Mouse (Mus musculus) olfactory bulb, adult 2 months (tissue): ENCODE results near the gene Lpin1. TPM values are rescaled to one million over a fixed set of nuclear protein-coding genes. Genes with fewer than 3 reads are reported as not detected.

ENCODE experiments used
- H3K27ac ChIP-seq: fragments of 200-500 bp; 2 replicates; pipeline ENCODE4 v1.5.1; 2012; ENCODE audit warnings: low read depth, low read length; ENCODE audit not compliant: insufficient read depth
- H3K4me1 ChIP-seq: fragments of 200-500 bp; 2 replicates; pipeline ENCODE4 v1.6.1; 2012; ENCODE audit warnings: low read length; ENCODE audit not compliant: control insufficient read depth, insufficient read depth
- H3K4me3 ChIP-seq: fragments of 200-500 bp; 2 replicates; pipeline ENCODE4 v1.5.1; 2012; ENCODE audit warnings: mild to moderate bottlenecking, low read depth, low read length, moderate library complexity; ENCODE audit not compliant: insufficient read depth
- CTCF ChIP-seq: fragments of 200-500 bp; IDR thresholded peaks from 2 replicates; pipeline ENCODE4 v1.5.1; 2012; ENCODE audit warnings: low read depth, mild to moderate bottlenecking, low read length, moderate library complexity; ENCODE audit not compliant: insufficient read depth
- POLR2A ChIP-seq: fragments of 200-500 bp; IDR thresholded peaks from 2 replicates; pipeline ENCODE4 v1.6.1; 2012; ENCODE audit warnings: mild to moderate bottlenecking, low read depth, low read length, moderate library complexity; ENCODE audit not compliant: insufficient read depth
- WGBS: fragments of 180-500 bp; shearing (Covaris S2); methylation state at CpG from one replicate; pipeline ENCODE4 v1.1.7; 2018; 5-methylcytosine and 5-hydroxymethylcytosine counted together
- polyA plus RNA-seq: library from polyadenylated mRNA; stranded (reverse); fragments of >200 nt; gene quantifications from 2 replicates; pipeline ENCODE4 v1.2.4, GENCODE M21; 2012; ENCODE audit warnings: low replicate concordance; ENCODE audit not compliant: missing spikeins, insufficient read depth, insufficient read length

Lpin1 gene
- polyA plus RNA-seq, 1 experiment, result not detected

DNA sequence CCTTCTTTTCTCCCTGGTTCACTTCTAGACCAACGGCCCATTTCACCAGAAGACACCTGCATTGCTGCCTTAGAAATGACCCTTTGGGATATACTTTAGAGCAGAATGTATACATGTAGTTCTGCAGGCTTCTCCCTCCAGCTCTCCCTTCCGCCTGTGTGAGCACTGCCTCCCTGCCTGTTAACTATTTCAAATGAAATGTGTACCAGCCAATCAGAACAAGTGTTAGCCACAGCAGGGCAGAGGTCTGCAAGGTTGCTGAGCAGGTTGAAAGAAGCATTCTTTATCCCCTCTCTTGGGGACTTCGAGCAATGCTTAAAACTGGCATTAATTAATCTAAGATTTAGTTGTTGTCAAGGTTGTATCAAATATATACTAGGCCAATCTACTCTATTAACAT is 11.4 kb downstream of the Lpin1 start:
- Histone ChIP-seq H3K27ac (no peak overlapping the region), H3K4me1 (no peaks in the 10 kb centered on the region), H3K4me3 (no peak overlapping the region)
- TF ChIP-seq CTCF (no peak), POLR2A (no peak)
- 89% methylated on average over 3 of the region's 3 CpGs for WGBS

DNA sequence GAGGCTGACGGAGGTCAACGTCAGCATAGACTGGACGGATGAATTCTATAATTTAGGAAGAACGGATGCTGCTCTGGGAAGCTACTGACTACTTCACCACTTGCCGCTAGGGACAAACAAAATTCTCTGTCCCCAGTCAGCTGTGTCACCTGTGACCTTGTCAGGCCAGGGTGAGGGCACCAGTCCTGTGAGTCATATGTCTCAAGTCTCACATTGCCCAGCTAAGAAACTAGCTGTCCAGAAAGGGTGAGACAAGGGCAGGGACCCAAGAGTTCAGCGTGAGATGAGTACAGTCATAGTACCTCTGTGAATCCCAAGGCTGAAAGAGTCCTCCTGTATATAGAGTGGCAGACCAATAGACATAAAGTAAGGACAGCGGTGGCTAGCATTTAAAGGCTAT is 17.0 kb downstream of the Lpin1 start:
- TF ChIP-seq POLR2A (no peak), CTCF (no peak)
- no peak overlapping the region for H3K4me3 ChIP-seq
- H3K27ac ChIP-seq, result no peak overlapping the region
- WGBS, result 96% methylated on average over 7 of the region's 7 CpGs
- H3K4me1 ChIP-seq, result peaks cover 14% of the 10 kb centered on the region

DNA sequence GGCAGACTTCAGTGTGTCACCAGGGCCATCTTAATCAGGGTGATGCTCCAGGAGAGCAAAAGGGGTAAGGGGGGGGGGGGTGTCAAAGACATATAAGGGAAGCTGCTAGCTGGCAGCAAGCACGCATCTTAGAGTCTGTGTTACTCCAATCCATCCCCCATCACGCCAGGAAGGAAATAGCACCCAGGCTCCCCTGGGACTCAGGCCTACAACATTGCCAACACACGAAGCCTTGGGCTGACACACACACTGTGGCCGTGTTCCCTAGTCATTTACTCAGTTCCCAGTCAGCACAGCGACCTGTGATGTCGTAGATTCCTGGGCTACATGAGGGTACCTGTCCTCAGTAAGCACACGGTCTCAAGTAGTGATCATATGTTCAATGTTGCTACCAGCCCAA is 17.8 kb downstream of the Lpin1 start:
- WGBS, result 89% methylated on average over 7 of the region's 7 CpGs
- H3K27ac ChIP-seq, result no peak overlapping the region
- peaks cover 14% of the 10 kb centered on the region for H3K4me1 ChIP-seq
- H3K4me3 ChIP-seq, result no peak overlapping the region
- no peak for TF ChIP-seq CTCF
- TF ChIP-seq POLR2A, result no peak

DNA sequence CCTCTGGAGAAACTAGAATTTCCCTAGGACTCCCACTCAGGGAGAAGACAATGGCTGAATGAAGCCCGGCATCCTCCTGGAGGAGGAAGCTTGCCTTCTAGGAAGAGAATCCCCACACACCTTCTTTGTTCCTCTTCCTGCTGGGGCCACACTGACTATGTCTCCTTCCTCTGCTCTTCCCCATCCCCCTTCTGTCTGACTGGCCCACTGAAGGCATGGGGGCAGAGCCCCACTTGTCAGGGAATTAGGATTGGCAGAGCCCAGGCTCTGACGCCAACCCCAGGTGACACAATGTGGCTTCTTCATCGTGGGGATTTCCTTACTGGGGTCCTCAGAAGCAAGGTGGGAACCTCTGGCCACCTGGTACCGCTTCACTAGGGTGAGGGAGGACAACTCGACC is 18.3 kb downstream of the Lpin1 start:
- no peak overlapping the region for H3K4me3 ChIP-seq
- WGBS, result 78% methylated on average over 5 of the region's 5 CpGs
- H3K27ac ChIP-seq, result no peak overlapping the region
- TF ChIP-seq POLR2A, result no peak
- no peak for TF ChIP-seq CTCF
- H3K4me1 ChIP-seq, result peaks cover 16% of the 10 kb centered on the region

DNA sequence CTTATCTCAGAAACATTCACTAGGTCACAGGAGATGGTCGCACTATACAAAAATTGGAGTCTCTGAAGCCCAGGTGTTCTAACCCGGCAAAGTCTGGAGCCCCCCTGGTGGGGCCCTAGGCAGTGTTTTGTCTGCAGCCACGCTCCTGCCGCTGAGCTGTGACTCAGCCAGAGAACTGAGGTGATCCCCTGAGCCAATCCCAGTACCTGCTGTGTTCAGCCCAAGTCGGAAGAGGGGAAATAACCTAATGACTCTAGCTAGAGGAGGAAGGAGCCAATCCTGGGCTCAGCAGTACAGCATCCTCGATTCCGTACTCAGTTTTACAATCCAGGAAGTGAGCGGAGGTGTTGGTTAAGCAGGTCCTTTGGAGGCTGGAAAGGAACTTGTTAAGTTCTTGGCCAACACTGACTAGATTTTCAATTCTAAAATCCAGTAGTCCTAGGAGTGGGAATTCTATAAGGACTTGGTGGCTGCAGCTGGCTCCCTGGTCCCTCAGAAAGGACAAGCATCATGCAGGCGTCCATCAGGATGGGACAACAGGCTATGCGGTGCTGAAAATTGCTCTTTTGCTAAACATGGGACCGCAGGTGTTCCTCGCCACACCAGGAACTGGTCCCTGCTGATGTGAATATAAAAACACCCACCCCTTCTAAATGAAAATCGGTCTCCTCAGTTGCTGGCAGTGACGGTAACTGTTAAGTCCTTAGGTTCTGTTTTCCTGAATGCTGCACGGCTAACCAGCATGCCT is 19.1 kb downstream of the Lpin1 start:
- no peak overlapping the region for H3K27ac ChIP-seq
- TF ChIP-seq CTCF, result no peak
- no peak for TF ChIP-seq POLR2A
- WGBS, result 8% methylated on average over 15 of the region's 15 CpGs
- H3K4me3 ChIP-seq, result peak overlapping the region; percentile 34
- H3K4me1 ChIP-seq, result peaks cover 21% of the 10 kb centered on the region

DNA sequence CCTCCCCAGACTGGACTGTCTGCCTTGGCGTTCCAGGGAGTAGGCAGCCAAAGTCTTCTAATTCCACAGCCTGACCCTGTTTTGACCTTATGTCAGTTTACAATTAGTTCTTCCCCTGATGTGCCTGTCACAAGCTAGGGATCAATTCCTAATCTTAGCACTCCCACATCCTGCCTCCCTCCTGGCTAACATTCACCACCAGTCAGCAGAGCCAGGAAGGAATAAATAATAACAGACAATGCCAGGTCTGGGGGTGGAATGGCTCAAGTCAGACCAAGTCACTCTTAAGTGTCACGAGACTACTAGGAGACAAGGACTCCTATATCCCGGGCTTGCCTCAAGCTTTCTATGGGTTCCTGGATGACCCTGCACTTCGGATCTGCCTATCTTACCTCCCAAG is 20.8 kb downstream of the Lpin1 start:
- Histone ChIP-seq H3K4me3 (no peak overlapping the region), H3K4me1 (peaks cover 23% of the 10 kb centered on the region), H3K27ac (no peak overlapping the region)
- no peak for TF ChIP-seq POLR2A
- TF ChIP-seq CTCF, result no peak
- 35% methylated on average over 4 of the region's 4 CpGs for WGBS

DNA sequence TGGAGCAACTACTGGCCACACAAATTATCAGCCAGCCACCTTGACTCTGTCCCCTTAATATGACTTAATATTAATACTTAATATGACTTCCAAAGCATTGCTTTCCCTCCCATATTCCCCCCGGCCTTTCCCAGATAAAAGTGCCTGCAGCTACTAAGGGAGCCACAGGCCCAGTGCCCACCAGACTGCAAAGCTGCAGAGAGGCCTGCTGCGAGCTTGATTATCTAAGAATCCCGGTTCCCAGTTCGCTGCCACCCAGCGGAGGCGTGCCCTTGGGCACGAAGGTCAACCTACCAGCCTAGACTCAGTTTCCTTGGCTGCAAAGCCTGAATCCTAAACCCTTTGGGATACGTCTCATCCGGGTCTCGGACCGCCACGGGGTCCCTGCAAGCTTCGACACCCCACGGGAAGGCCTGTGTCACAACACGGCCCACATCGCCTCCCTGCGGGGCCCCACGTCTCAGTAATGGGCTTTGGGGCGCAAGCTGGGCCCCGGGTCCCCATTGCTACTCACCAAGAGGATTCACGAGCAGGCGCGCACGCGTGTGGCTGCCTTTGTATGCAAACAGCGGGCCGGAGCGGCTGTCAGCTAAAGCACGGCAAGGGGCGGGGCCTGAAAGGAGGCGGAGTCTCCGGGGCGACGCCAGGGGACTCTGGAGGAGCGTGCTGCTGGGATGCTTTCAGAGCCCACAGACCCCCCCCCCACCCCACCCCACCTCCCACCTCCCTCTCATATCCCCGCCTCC is 21.4 kb downstream of the Lpin1 start:
- no peak for TF ChIP-seq CTCF
- peak; percentile 58 for TF ChIP-seq POLR2A
- H3K27ac ChIP-seq, result peak overlapping the region; percentile 90
- H3K4me1 ChIP-seq, result peaks cover 25% of the 10 kb centered on the region
- under 1% methylated on average over 36 of the region's 36 CpGs for WGBS
- H3K4me3 ChIP-seq, result peak overlapping the region; percentile 96

DNA sequence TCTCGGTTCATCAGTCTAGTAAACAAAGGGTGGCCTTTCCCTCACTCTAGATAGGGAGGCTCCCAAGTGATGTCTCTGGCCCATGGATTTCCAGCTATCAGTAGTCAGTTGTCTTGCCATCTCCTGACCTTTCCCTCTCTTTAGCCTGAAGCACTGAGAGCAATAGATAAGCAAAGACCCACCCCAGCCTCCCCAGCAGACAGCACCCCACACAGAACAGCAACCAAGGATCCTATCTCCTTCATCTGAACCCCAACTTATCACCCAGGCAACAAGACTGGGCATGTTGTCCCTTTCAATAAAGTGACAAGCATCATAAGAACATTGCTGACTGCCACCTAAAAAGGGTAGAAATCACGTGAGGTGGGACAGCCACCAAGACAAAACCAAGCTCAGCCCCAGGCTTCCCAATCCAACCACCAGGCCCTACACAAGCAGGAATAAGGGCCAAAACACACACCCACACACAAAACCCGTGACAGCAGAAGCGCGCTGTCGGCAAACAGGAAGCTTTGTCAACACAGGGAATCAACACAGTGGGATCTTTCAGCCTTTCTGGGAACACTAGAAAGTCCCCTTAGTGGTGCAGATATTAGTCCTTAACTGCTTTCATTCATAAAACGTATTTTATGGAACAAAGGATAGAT is 22.2 kb downstream of the Lpin1 start:
- Histone ChIP-seq H3K4me3 (peak overlapping the region; percentile 96), H3K4me1 (peaks cover 30% of the 10 kb centered on the region), H3K27ac (peak overlapping the region; percentile 90; the same call in 1 of the 2 replicates)
- WGBS, result 4% methylated on average over 7 of the region's 7 CpGs
- TF ChIP-seq POLR2A (no peak), CTCF (no peak)

DNA sequence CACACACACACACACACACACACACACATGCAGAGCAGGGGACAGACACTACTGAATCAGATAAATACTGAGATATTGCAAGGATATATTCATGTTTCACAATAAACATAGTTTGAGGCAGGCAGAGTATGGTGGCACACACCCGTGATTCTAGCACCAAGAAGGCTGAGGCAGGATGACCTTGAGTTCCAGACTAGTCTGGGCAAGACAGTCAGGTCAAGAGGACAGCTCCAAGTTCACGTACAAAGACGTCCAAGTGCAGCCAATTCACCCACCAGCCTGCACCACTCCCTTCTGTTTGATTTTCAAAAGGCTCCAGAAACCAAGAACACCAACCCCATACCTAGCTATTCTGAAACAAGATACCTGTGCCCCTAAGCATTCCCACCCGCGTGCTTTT is 23.0 kb downstream of the Lpin1 start:
- no peak overlapping the region for H3K4me3 ChIP-seq
- 71% methylated on average over 5 of the region's 5 CpGs for WGBS
- H3K27ac ChIP-seq, result no peak overlapping the region
- peaks cover 33% of the 10 kb centered on the region for H3K4me1 ChIP-seq
- TF ChIP-seq POLR2A (no peak), CTCF (no peak)
